Mouse (Mus musculus): ENCODE measurements at regions not wholly inside any gene's neighbourhood (a gene's known extent, or its start where the extent isn't known, plus 50 kb on each side); places are given as distances from the start of the nearest gene placed in this dataset.
A peak's percentile ranks its signal among the peaks of the same experiment; 100 is the strongest.

GRCm38 (mm10) chrX:152918212-152918611, 88.1 kb upstream of the Usp51 start:
- peak; percentile 93 for ATAC-seq (ENCODE audit: low TSS enrichment)

GRCm38 (mm10) chrX:152926991-152927390, 79.3 kb upstream of the Usp51 start:
- peak; percentile 59; the same call in 1 of the 2 replicates for ATAC-seq (ENCODE audit: low TSS enrichment)

- ATAC-seq (ENCODE audit: low TSS enrichment) = peak; percentile 47; the same call in 1 of the 2 replicates
Observed at GRCm38 (mm10) chrX:152946201-152946600, 60.1 kb upstream of the Usp51 start.
